Mouse (Mus musculus): ENCODE measurements around the gene Tmem130. TPM values are rescaled to one million over a fixed set of nuclear protein-coding genes. Genes with fewer than 3 reads are reported as not detected.
"Not testable (repeated sequence)": the region's sequence is repeated elsewhere in the genome, so short reads cannot be mapped to it uniquely, and the experiment has no call there.

Tmem130 gene
- polyA plus RNA-seq, 1 experiment from 2014 or later = 2.7 TPM

DNA sequence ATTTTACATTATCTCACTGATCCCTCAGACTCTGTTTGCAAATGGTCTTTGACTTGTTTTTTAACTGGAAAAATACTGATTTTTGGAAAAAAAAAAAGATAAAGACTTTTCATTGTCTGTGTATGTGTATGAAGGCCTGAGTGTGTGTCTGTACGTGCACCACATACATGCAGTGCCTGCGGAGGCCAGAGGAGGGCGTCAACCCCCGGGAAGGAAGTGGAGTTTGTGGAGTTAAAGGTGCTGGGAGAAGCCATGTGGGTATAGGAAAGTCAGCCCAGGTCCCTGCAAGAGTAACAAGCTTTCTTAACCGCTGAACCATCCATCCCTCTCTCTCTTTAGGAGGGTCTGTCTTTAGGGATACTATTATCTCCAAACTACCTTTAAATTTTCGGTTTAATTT, 11.6 kb upstream of the Tmem130 start:
- Histone ChIP-seq H3K4me1 (ENCODE audit: control insufficient read depth, insufficient read depth, low read length) (peaks cover 9% of the 10 kb centered on the region; the same call in 1 of the 2 replicates), H3K4me2 (replicated peaks; ENCODE audit: low read depth, low read length) (no peak overlapping the region), H3K27ac (ENCODE audit: low read length) (no peak overlapping the region), H3K4me3 (ENCODE audit: low read depth, low read length) (no peak overlapping the region), H3K27me3 (ENCODE audit: control insufficient read depth, insufficient read depth, low read length) (no peaks in the 10 kb centered on the region), H3K9ac (replicated peaks; ENCODE audit: low read depth, low read length) (no peak overlapping the region), H3K9me3 (ENCODE audit: control insufficient read depth, low read depth, low read length) (no peaks in the 10 kb centered on the region), H3K36me3 (ENCODE audit: control insufficient read depth, insufficient read depth, low read length) (peaks cover 63% of the 10 kb centered on the region)
- no peak for ATAC-seq (ENCODE audit: insufficient number of reproducible peaks, insufficient read depth, low FRiP score, low read depth)
- WGBS = 88% methylated on average over 6 of the region's 6 CpGs

DNA sequence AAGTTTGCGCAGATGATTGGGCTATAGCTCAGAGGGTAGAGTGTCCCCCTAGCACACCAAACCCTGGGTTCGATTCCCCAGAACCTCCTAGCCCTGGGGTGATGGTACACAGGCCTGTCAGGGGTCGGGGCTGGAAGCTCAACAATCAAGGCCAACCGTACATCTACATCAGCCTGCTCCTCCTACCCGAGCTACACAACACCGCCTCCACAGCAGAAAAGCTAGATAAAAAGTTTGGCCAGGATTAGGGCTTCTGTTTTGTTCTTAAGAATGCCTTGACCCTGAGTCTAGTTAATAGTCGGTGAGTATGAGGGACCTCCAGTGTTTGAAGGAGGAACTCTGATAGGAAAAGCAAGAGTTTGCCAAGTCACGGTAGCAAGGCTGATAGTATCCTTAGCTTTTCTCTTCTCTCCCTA, 7.5 kb upstream of the Tmem130 start:
- peak overlapping the region; percentile 94 for H3K27ac ChIP-seq (ENCODE audit: low read length)
- WGBS = 13% methylated on average over 8 of the region's 8 CpGs
- H3K27me3 ChIP-seq (ENCODE audit: control insufficient read depth, insufficient read depth, low read length) = no peaks in the 10 kb centered on the region
- H3K9me3 ChIP-seq (ENCODE audit: control insufficient read depth, low read depth, low read length) = no peaks in the 10 kb centered on the region
- H3K4me3 ChIP-seq (ENCODE audit: low read depth, low read length) = peak overlapping the region; percentile 74
- H3K36me3 ChIP-seq (ENCODE audit: control insufficient read depth, insufficient read depth, low read length) = peaks cover 27% of the 10 kb centered on the region
- peak overlapping the region; percentile 84 for H3K9ac ChIP-seq (replicated peaks; ENCODE audit: low read depth, low read length)
- peaks cover 9% of the 10 kb centered on the region; the same call in 1 of the 2 replicates for H3K4me1 ChIP-seq (ENCODE audit: control insufficient read depth, insufficient read depth, low read length)
- peak overlapping the region; percentile 84 for H3K4me2 ChIP-seq (replicated peaks; ENCODE audit: low read depth, low read length)
- no peak for ATAC-seq (ENCODE audit: insufficient number of reproducible peaks, insufficient read depth, low FRiP score, low read depth)

DNA sequence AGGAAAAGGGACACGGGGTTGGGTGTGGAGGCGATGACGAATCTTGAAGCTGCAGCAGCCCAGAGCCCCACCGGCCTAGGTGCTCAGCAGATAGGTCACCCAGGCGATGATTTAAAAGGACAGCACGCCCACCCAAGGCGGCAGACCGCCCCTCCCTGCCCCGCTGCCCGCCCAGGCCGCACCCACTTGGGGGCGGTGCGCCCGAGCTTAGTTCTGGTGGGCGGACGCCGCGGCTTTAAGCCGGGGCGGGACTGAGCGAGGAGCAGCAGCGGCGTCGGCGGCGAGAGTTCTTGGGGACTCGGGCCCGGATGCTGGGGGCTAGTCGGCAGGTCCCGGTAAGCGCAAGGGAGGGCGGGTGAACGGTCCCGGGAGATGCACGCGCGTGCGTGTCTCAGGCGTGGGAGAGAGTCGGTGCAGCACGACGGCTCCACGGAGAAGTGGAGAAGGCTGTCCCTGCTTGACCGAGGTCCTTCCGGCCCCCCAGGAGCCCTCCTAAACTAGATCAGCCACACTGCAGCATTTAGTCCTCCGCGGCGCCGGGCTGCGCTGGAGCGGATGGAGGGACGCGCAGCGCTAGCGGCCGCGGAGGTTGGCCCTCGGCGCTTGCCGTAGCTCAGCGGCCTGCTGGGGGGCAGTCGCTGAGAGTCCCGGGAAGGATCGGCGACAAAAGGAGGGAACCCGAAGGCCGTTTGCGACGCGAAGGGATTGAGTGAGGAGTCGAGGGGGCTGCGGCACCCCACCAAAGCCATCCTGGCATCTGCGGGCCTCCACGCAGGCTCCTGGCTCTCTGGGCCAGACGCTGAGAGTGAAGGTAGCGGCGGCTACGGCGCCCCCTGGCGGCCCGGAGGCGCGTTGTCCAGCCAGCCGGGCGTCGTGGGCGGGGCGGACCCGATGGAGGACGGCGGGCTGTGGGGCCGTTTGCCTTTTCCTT, 6.6 kb upstream of the Tmem130 start:
- Histone ChIP-seq H3K4me3 (ENCODE audit: low read depth, low read length) (peak overlapping the region; percentile 74), H3K36me3 (ENCODE audit: control insufficient read depth, insufficient read depth, low read length) (peaks cover 21% of the 10 kb centered on the region), H3K4me1 (ENCODE audit: control insufficient read depth, insufficient read depth, low read length) (peaks cover 9% of the 10 kb centered on the region; the same call in 1 of the 2 replicates), H3K9me3 (ENCODE audit: control insufficient read depth, low read depth, low read length) (no peaks in the 10 kb centered on the region), H3K27ac (ENCODE audit: low read length) (peak overlapping the region; percentile 94), H3K27me3 (ENCODE audit: control insufficient read depth, insufficient read depth, low read length) (no peaks in the 10 kb centered on the region), H3K4me2 (replicated peaks; ENCODE audit: low read depth, low read length) (peak overlapping the region; percentile 84), H3K9ac (replicated peaks; ENCODE audit: low read depth, low read length) (peak overlapping the region; percentile 84)
- peak; percentile 90 for ATAC-seq (ENCODE audit: insufficient number of reproducible peaks, insufficient read depth, low FRiP score, low read depth)
- WGBS = under 1% methylated on average over 89 of the region's 92 CpGs

DNA sequence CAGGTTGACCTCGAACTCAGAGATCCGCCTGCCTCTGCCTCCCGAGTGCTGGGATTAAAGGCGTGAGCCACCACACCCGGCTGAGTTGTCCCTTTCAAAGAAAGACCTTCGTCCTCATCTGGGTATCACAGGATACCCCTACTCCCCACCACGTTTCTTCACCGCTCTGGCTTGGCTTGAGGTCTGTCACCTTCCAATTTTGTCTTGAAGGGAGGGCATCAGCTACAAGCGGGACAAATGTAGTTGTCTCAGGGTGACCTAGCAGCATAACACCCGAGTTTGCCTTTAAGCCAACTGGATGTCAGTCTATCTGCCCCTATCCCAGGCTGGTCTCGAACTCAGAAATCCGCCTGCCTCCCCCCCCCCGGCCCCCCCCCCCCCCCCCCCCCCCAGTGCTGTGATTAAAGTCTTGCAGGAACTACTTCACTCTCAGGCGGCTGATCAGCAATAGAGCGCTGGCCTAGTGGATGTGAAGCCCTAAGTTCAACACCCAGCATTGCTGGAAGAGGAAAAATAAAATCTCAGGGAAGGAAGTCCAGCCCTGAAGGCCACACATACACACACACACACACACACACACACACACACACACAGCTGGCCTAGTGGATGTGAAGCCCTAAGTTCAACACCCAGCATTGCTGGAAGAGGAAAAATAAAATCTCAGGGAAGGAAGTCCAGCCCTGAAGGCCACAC, 5.6 kb upstream of the Tmem130 start, which contains the start of gene Trrap:
Trrap (plus strand) TSS at position 627 of the 693 bp plus-strand sequence.
- H3K9me3 ChIP-seq (ENCODE audit: control insufficient read depth, low read depth, low read length); H3K27me3 ChIP-seq (ENCODE audit: control insufficient read depth, insufficient read depth, low read length); H3K4me1 ChIP-seq (ENCODE audit: control insufficient read depth, insufficient read depth, low read length): not testable (repeated sequence)
- Histone ChIP-seq H3K27ac (ENCODE audit: low read length) (peak within 1 kb of the TSS; percentile 94), H3K9ac (replicated peaks; ENCODE audit: low read depth, low read length) (peak within 1 kb of the TSS; percentile 84), H3K36me3 (ENCODE audit: control insufficient read depth, insufficient read depth, low read length) (peaks cover 16% of the 10 kb centered on the region), H3K4me2 (replicated peaks; ENCODE audit: low read depth, low read length) (peak within 1 kb of the TSS; percentile 25), H3K4me3 (ENCODE audit: low read depth, low read length) (peak within 1 kb of the TSS; percentile 74)
- WGBS = 77% methylated on average over 14 of the region's 15 CpGs
- ATAC-seq (ENCODE audit: insufficient number of reproducible peaks, insufficient read depth, low FRiP score, low read depth) = 0 out of 2 replicates have a peak, but pooled peaks have one; percentile 1

GRCm38 (mm10) chr5:144766646-144767045, 5.0 kb upstream of the Tmem130 start:
- WGBS = 71% methylated on average over 11 of the region's 11 CpGs
- H3K9me3 ChIP-seq (ENCODE audit: control insufficient read depth, low read depth, low read length) = no peaks in the 10 kb centered on the region
- H3K4me1 ChIP-seq (ENCODE audit: control insufficient read depth, insufficient read depth, low read length) = peaks cover 9% of the 10 kb centered on the region; the same call in 1 of the 2 replicates
- H3K36me3 ChIP-seq (ENCODE audit: control insufficient read depth, insufficient read depth, low read length) = peaks cover 11% of the 10 kb centered on the region
- H3K27ac ChIP-seq (ENCODE audit: low read length) = no peak overlapping the region
- H3K9ac ChIP-seq (replicated peaks; ENCODE audit: low read depth, low read length) = no peak overlapping the region
- ATAC-seq (ENCODE audit: insufficient number of reproducible peaks, insufficient read depth, low FRiP score, low read depth) = no peak
- 0 out of 2 replicates have a peak, but pooled peaks cover 2% of the 10 kb centered on the region for H3K27me3 ChIP-seq (ENCODE audit: control insufficient read depth, insufficient read depth, low read length)
- H3K4me3 ChIP-seq (ENCODE audit: low read depth, low read length) = no peak overlapping the region
- H3K4me2 ChIP-seq (replicated peaks; ENCODE audit: low read depth, low read length) = no peak overlapping the region

GRCm38 (mm10) chr5:144766026-144766425, 4.4 kb upstream of the Tmem130 start:
- no peak for ATAC-seq (ENCODE audit: insufficient number of reproducible peaks, insufficient read depth, low FRiP score, low read depth)
- H3K4me3 ChIP-seq (ENCODE audit: low read depth, low read length) = no peak overlapping the region
- 67% methylated on average over 7 of the region's 7 CpGs for WGBS
- peaks cover 9% of the 10 kb centered on the region; the same call in 1 of the 2 replicates for H3K4me1 ChIP-seq (ENCODE audit: control insufficient read depth, insufficient read depth, low read length)
- no peak overlapping the region for H3K4me2 ChIP-seq (replicated peaks; ENCODE audit: low read depth, low read length)
- H3K9ac ChIP-seq (replicated peaks; ENCODE audit: low read depth, low read length) = no peak overlapping the region
- no peak overlapping the region for H3K27ac ChIP-seq (ENCODE audit: low read length)
- no peaks in the 10 kb centered on the region for H3K9me3 ChIP-seq (ENCODE audit: control insufficient read depth, low read depth, low read length)
- H3K36me3 ChIP-seq (ENCODE audit: control insufficient read depth, insufficient read depth, low read length) = peaks cover 5% of the 10 kb centered on the region
- 0 out of 2 replicates have a peak, but pooled peaks cover 3% of the 10 kb centered on the region for H3K27me3 ChIP-seq (ENCODE audit: control insufficient read depth, insufficient read depth, low read length)

DNA sequence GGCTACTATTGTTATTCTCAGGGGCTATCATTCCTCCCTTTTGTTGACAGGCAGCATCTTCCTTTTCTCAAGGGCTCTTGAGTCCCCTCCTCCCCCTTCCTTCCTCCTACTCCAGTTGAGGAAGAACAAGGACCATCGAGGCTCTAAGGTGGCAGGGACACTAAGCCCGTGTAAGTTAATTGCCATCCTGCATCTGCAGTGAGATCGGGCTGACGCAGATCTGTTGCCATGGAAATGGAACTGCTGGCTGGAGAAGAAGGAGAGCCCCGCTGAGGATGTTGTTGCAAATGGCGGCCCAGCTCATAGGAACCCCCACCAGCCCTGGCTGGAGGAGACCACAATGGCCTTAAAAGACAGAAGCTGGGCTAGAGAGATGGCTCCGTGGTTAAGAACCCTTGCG, 3.2 kb downstream of the Tmem130 start:
- no peak overlapping the region for H3K4me2 ChIP-seq (replicated peaks; ENCODE audit: low read depth, low read length)
- H3K27me3 ChIP-seq (ENCODE audit: control insufficient read depth, insufficient read depth, low read length) = 0 out of 2 replicates have a peak, but pooled peaks cover 7% of the 10 kb centered on the region
- no peak overlapping the region for H3K4me3 ChIP-seq (ENCODE audit: low read depth, low read length)
- H3K36me3 ChIP-seq (ENCODE audit: control insufficient read depth, insufficient read depth, low read length) = no peaks in the 10 kb centered on the region
- no peaks in the 10 kb centered on the region for H3K9me3 ChIP-seq (ENCODE audit: control insufficient read depth, low read depth, low read length)
- H3K27ac ChIP-seq (ENCODE audit: low read length) = no peak overlapping the region
- ATAC-seq (ENCODE audit: insufficient number of reproducible peaks, insufficient read depth, low FRiP score, low read depth) = no peak
- no peaks in the 10 kb centered on the region; the same call in 1 of the 2 replicates for H3K4me1 ChIP-seq (ENCODE audit: control insufficient read depth, insufficient read depth, low read length)
- WGBS = 20% methylated on average over 8 of the region's 8 CpGs
- H3K9ac ChIP-seq (replicated peaks; ENCODE audit: low read depth, low read length) = no peak overlapping the region

- H3K27ac ChIP-seq (ENCODE audit: low read length) = no peak overlapping the region
- 84% methylated on average over 9 of the region's 9 CpGs for WGBS
Observed at GRCm38 (mm10) chr5:144757402-144757801, 4.2 kb downstream of the Tmem130 start.

More at GRCm38 (mm10) chr5:144757402-144757801, 4.2 kb downstream of the Tmem130 start:
- no peaks in the 10 kb centered on the region for H3K9me3 ChIP-seq (ENCODE audit: control insufficient read depth, low read depth, low read length)
- no peak for ATAC-seq (ENCODE audit: insufficient number of reproducible peaks, insufficient read depth, low FRiP score, low read depth)
- no peaks in the 10 kb centered on the region for H3K36me3 ChIP-seq (ENCODE audit: control insufficient read depth, insufficient read depth, low read length)
- H3K4me3 ChIP-seq (ENCODE audit: low read depth, low read length) = no peak overlapping the region
- H3K9ac ChIP-seq (replicated peaks; ENCODE audit: low read depth, low read length) = no peak overlapping the region
- H3K27me3 ChIP-seq (ENCODE audit: control insufficient read depth, insufficient read depth, low read length) = 0 out of 2 replicates have a peak, but pooled peaks cover 7% of the 10 kb centered on the region
- no peak overlapping the region for H3K4me2 ChIP-seq (replicated peaks; ENCODE audit: low read depth, low read length)
- H3K4me1 ChIP-seq (ENCODE audit: control insufficient read depth, insufficient read depth, low read length) = no peaks in the 10 kb centered on the region; the same call in 1 of the 2 replicates

Data from stomach, embryonic 14.5 days (tissue).